Mouse (Mus musculus): Measurements from ENCODE around the gene Rbks.

- TF ChIP-seq CTCF (conservative IDR thresholded peaks at IDR 0.05; ENCODE audit: low read length) = no peak
- TF ChIP-seq NANOG (IDR thresholded peaks at IDR 0.05; ENCODE audit: borderline replicate concordance, low read length) = no peak
Observed at GRCm38 (mm10) chr5:31613852-31614286, 83.6 kb downstream of the Rbks start.

All from E14TG2a.4 (cell line).